Mouse (Mus musculus) limb, embryonic 10.5 days (tissue): ENCODE measurements around the gene Atp8a2. TPM values are rescaled to one million over a fixed set of nuclear protein-coding genes. Genes with fewer than 3 reads are reported as not detected.
A peak's percentile ranks its signal among the peaks of the same experiment; 100 is the strongest.

Experiments used
- DNase-seq: peaks from one replicate; pipeline ENCODE4 v3.0.0-alpha.2; 2017; ENCODE audit warnings: low spot score
- H3K27ac ChIP-seq: fragments of 300-500 bp; sonication (generic); 2 replicates; pipeline ENCODE4 v1.5.1; 2016; ENCODE audit warnings: mild to moderate bottlenecking
- H3K27me3 ChIP-seq: fragments of 300-500 bp; sonication (generic); 2 replicates; pipeline ENCODE4 v1.6.1; 2016; ENCODE audit warnings: low read depth, mild to moderate bottlenecking; ENCODE audit not compliant: poor library complexity, severe bottlenecking
- H3K36me3 ChIP-seq: fragments of 300-500 bp; sonication (generic); 2 replicates; pipeline ENCODE4 v1.6.1; 2016; ENCODE audit warnings: mild to moderate bottlenecking, moderate library complexity
- H3K4me1 ChIP-seq: fragments of 300-500 bp; sonication (generic); 2 replicates; pipeline ENCODE4 v1.6.1; 2016
- H3K4me3 ChIP-seq: fragments of 300-500 bp; sonication (generic); 2 replicates; pipeline ENCODE4 v1.5.1; 2016; ENCODE audit warnings: mild to moderate bottlenecking, moderate library complexity
- H3K9me3 ChIP-seq: fragments of 300-500 bp; sonication (generic); replicated peaks from 2 replicates; pipeline ENCODE4 v1.6.1; 2016; ENCODE audit warnings: mild to moderate bottlenecking
- WGBS: fragments of 180-500 bp; shearing (Covaris S2); methylation state at CpG from one replicate; pipeline ENCODE4 v1.1.7; 2016; 5-methylcytosine and 5-hydroxymethylcytosine counted together
- polyA plus RNA-seq: library from polyadenylated mRNA; unstranded; fragments of >200 nt; fragmentation: Nextera tagmentation; extraction: Ambion mirVana; gene quantifications from 2 replicates; pipeline ENCODE4 v1.2.1, GENCODE M21; 2016

Atp8a2 gene
- polyA plus RNA-seq, 1 experiment from 2014 or later = 2.8 TPM

DNA sequence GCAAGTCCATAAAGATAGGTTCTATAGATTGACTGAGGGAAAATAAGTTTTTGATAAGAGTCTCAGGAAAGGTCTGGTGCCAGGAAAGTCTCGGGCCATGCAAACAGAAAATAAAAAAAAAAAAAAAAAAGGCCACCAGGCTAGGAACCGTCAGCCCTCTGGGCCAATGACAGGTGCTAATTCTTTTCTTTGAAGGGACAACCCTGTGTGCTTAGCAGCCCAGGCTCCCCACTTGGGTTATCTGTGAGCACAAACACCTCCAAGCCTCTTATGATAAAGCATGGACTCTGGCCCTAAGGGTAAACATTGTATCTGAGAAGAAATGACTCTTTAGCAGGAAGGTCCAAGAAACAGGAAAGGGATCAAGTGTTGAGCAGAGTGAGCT is 18.4 kb downstream of the Atp8a2 start:
- WGBS = 39% methylated on average over 2 of the region's 2 CpGs
- H3K4me3 ChIP-seq = no peak overlapping the region
- H3K36me3 ChIP-seq = no peaks in the 10 kb centered on the region
- H3K27ac ChIP-seq = no peak overlapping the region
- DNase-seq = no peak
- H3K4me1 ChIP-seq = peaks cover 22% of the 10 kb centered on the region
- no peaks in the 10 kb centered on the region for H3K9me3 ChIP-seq
- peaks cover 72% of the 10 kb centered on the region for H3K27me3 ChIP-seq

DNA sequence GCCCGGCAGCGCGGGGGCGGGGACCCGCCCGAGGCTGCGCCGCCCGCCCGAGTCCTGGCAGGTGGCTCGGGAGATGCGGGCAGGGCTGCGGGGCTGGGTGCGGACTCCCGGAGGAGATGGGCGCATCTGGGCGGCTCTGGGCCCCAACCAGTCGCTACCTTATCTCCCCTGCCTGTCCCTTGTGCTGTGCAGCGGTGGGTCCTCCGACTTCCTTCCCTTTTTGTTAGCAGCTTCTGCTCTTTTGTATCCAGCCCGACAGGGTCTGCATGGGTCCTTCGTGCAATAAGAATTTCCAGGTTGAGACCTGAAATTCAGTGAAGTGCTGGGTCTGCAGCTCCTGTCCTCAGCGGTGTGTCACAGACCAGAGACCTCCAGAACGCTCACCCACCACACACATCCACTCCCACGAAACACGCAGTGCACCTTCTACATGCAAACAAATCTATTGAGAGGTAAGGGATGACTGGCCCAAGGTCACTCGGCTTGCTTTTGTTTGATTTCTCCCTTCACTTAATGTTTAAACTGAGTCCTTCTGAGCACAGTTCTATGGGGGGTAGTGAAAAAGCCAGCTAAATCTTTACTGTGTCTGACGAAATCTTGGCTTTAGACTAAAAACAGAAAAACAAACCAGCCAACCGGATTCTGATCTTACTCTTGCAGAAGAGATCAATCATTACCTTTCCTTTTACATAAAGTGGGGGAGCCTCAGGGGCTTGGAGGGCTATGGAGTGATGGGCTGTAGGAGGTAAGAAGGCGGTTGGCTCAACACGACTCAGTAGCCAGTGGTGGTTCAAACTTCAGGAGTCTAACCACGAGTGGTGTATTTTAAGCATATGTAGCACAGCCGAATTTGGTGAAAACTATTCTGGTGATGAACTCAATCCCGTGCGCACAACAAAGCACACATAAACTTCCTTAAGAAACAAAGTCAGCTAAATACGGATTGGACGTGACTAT is 19.1 kb downstream of the Atp8a2 start:
- H3K4me1 ChIP-seq = peaks cover 23% of the 10 kb centered on the region
- H3K36me3 ChIP-seq = no peaks in the 10 kb centered on the region
- H3K9me3 ChIP-seq = no peaks in the 10 kb centered on the region
- H3K27ac ChIP-seq = peak overlapping the region; percentile 76
- H3K4me3 ChIP-seq = peak overlapping the region; percentile 78
- H3K27me3 ChIP-seq = peaks cover 72% of the 10 kb centered on the region
- DNase-seq = peak; percentile 56
- 23% methylated on average over 37 of the region's 37 CpGs for WGBS

DNA sequence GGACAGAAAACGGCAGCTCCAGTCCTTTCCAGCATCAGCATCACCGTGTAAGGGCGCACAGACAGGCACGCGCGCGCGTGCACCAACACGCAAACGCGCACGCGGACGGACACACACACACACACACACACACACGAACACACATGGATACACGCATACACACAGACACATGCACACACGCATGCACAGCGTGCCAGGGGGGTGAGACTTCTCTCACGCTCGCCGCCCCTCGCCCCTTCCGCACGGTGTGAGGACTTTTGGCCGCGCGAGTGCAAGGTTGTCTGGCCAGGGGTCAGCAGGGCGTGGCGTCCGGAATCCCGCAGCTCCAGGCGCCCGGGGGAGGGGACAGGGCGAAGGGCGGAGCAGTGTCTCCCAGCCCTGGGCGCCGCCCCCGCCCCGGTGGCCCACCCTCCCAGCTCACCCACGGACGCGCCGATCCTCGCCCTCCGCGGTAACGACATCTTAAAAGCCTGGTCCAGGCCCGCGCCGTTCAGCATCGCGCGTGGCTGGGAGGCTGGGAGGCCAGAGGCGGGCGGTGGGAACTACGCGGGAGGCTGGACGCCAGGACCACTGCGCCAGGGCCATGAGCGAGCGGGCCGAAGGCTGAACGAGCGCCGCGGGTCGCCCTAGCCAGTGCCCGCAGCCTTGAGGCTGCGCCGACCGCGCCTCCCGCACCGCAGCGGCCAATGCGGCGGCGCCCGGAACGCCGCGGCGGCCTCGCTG is 19.9 kb downstream of the Atp8a2 start:
- Histone ChIP-seq H3K36me3 (no peaks in the 10 kb centered on the region), H3K27me3 (peaks cover 72% of the 10 kb centered on the region), H3K9me3 (no peaks in the 10 kb centered on the region), H3K4me3 (peak overlapping the region; percentile 78), H3K4me1 (peaks cover 20% of the 10 kb centered on the region), H3K27ac (peak overlapping the region; percentile 76)
- WGBS = under 1% methylated on average over 84 of the region's 84 CpGs
- DNase-seq = peak; percentile 58

DNA sequence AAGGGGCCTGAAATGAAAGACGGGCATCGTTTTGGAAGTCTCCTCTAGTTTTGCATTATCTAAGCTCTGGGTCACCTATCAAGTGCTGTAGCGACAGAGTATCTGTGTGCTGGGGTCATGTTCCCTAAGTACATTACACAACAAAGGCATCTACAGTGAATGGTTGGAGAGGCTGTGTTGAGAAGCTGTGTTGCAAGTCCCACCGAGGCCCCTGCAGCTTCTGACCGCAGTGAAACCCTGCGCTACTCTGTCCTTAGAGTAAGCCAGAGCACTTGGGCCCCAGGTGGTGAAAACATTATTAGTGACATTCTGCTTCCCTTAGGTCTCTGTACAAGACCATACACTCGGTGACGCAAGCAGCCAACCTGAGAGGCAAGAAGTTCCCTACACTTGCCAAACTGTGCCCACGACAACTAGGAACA is 20.5 kb downstream of the Atp8a2 start:
- DNase-seq = peak; percentile 52
- Histone ChIP-seq H3K9me3 (no peaks in the 10 kb centered on the region), H3K4me3 (peak overlapping the region; percentile 78), H3K27ac (no peak overlapping the region), H3K36me3 (no peaks in the 10 kb centered on the region), H3K4me1 (peaks cover 20% of the 10 kb centered on the region), H3K27me3 (peaks cover 72% of the 10 kb centered on the region)
- 33% methylated on average over 9 of the region's 9 CpGs for WGBS

DNA sequence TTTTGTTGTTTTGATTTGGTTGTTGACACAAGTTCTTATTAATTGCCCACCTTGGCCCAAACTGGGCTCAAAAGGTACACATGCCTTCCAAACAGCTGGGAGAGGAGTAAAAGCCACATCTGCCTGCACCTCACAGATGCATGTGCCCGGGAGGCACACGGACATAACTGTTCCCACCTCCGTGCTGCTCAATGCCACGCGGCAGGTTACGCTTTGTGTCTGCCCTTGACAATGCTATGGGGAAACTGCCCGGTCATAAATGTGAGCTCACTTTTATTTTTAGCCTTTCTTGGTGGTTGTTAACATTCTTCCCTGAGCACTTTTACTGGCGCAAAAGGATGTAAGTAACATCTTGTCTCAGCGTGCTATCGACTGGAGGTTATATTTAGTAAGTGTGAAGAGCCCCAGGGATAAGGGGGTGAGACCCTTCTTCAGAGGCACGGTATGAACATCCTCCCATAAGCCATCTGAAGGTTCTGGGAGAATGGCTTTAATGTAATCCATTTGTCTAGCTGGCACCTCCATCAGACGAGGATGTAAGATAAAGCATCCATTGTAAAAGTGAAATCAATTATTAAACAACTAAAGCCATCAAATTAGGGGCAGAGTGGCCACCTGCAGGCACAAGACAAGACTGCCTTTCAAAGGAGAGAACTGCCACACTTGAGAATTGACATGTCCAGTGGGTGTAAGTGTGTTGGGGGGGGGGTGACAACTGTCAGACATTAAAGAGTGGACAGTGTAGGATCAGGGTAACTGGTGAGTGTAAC is 24.5 kb downstream of the Atp8a2 start:
- no peak for DNase-seq
- no peaks in the 10 kb centered on the region for H3K9me3 ChIP-seq
- H3K27me3 ChIP-seq = peaks cover 38% of the 10 kb centered on the region
- peaks cover 16% of the 10 kb centered on the region for H3K4me1 ChIP-seq
- no peak overlapping the region for H3K4me3 ChIP-seq
- no peak overlapping the region for H3K27ac ChIP-seq
- WGBS = 75% methylated on average over 12 of the region's 12 CpGs
- no peaks in the 10 kb centered on the region for H3K36me3 ChIP-seq

DNA sequence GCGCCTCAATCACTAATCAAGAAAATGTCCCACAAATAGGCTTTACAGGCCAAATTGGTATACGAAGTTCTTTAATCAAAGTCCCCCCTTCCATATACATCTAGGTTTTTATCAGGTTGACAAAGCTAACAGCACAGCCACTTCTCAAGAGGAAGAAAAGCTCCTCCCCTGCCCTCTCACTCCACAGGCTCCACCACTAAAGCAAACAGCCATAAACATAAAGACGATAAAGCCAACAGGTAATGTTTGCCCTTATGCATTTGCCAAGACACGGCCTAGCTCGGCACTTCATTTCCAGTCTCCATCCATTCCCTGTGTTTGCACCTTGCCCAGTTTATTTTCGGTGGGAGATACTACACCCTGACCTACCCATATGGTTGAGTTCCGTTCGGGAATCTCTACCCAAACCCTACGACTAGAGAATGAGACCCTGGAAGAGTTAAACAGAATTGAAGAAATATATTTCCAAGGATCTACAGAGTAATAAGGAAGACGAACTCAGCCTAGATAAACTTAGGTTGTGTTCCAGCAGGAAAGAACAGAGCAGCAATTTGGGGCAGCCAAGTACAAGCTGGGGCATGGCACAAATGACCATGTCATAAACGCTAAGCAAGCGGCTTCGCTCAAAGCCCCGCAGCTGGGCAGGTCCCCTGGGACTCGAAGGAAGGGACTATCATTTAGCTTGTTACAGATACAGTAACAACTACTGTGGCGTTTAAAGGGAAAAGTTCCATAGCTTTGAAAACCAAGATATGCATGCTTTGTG is 26.0 kb downstream of the Atp8a2 start:
- H3K27ac ChIP-seq = no peak overlapping the region
- H3K36me3 ChIP-seq = no peaks in the 10 kb centered on the region
- no peak for DNase-seq
- no peak overlapping the region for H3K4me3 ChIP-seq
- H3K27me3 ChIP-seq = peaks cover 24% of the 10 kb centered on the region
- 0 out of 2 replicates have a peak, but pooled peaks cover 5% of the 10 kb centered on the region for H3K4me1 ChIP-seq
- WGBS = 71% methylated on average over 16 of the region's 16 CpGs
- no peaks in the 10 kb centered on the region for H3K9me3 ChIP-seq

DNA sequence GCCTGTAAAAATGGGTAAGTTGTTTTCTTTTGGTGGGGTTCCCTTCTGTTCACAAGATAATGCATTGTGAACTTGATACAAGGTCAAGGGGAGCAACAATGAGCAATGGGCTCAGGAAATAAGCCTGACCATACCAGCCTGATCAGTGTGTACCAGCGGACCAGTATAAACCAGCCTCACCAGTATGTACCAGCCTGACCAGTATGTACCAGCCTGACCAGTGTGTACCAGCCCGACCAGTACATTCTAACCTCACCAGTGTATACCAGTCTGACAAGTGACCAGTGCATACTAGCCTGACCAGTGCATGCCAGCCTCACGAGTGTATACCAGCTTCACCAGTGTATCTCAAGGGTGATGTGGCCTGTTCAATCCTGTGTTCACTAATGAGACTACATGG is 33.6 kb downstream of the Atp8a2 start:
- no peaks in the 10 kb centered on the region for H3K27me3 ChIP-seq
- DNase-seq = no peak
- H3K4me1 ChIP-seq = no peaks in the 10 kb centered on the region
- no peak overlapping the region for H3K4me3 ChIP-seq
- WGBS = 95% methylated on average over 3 of the region's 3 CpGs
- no peaks in the 10 kb centered on the region for H3K9me3 ChIP-seq
- no peaks in the 10 kb centered on the region for H3K36me3 ChIP-seq
- no peak overlapping the region for H3K27ac ChIP-seq

DNA sequence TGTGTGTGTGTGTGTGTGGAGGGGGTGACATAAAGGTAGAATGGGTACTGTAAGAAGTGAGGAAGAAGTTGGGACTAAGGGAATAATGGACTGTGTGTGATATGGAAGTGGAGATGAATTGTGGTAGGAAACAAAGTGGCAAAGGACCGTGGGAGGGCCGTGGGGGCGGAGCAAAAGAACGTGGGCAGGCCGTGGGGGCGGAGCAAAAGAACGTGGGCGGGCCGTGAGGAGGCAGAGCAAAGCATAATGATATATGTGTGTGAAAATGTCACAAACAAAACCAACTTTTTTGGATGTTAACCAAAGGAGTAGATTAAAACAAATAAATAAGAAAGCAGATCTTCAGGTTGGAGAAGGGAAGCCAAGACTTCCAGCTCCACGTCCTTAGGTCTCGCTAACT is 44.6 kb downstream of the Atp8a2 start:
- no peaks in the 10 kb centered on the region for H3K9me3 ChIP-seq
- H3K27me3 ChIP-seq = no peaks in the 10 kb centered on the region
- no peak overlapping the region for H3K4me3 ChIP-seq
- no peak for DNase-seq
- no peaks in the 10 kb centered on the region for H3K4me1 ChIP-seq
- 87% methylated on average over 11 of the region's 11 CpGs for WGBS
- no peak overlapping the region for H3K27ac ChIP-seq
- H3K36me3 ChIP-seq = no peaks in the 10 kb centered on the region

DNA sequence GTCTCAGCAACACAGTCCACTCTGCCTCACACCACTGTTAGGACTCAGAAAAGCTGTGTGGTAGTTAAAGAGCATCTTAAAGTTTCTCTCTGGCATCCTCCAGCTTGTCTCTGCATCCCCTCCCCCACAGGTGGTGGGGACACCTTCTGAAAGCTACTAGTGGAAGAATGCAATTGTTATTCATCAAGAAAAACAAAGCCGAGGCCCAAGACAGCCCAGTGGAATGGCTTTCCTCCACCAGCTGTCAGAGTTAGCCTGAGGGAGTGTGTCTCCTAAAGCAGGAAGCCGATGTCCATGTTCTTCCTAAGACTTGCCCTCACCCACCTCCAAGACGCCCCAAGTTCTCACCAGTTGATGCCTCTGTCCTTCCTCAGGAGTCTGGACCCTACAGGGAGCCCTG is 48.1 kb downstream of the Atp8a2 start:
- DNase-seq = no peak
- Histone ChIP-seq H3K27me3 (no peaks in the 10 kb centered on the region), H3K4me1 (no peaks in the 10 kb centered on the region), H3K4me3 (no peak overlapping the region), H3K36me3 (no peaks in the 10 kb centered on the region), H3K27ac (no peak overlapping the region), H3K9me3 (no peaks in the 10 kb centered on the region)
- 40% methylated on average over 3 of the region's 3 CpGs for WGBS

DNA sequence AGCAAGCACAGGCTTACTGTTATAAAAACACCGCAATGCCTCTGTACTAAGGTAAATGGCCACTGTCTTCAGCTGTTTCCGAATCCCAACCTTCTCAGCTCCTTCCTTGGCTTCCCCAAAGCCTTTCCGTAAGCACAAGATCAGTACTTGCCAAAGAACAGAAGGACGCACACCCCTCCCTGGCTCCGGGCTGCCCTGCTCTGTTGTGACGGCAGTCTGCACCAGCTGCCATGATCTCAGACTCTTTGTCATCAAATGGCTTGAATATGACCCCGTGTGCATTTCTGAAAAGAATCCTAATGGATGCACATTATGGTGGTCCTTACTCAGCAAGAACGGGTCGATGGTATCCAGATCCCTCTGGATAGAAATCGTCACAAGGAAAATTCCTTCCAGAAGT is 53.7 kb downstream of the Atp8a2 start:
- H3K9me3 ChIP-seq = no peaks in the 10 kb centered on the region
- no peaks in the 10 kb centered on the region for H3K36me3 ChIP-seq
- H3K27ac ChIP-seq = no peak overlapping the region
- no peaks in the 10 kb centered on the region for H3K4me1 ChIP-seq
- DNase-seq = no peak
- no peaks in the 10 kb centered on the region for H3K27me3 ChIP-seq
- whole genome bisulfite sequencing = 88% methylated on average over 10 of the region's 10 CpGs
- H3K4me3 ChIP-seq = no peak overlapping the region

DNA sequence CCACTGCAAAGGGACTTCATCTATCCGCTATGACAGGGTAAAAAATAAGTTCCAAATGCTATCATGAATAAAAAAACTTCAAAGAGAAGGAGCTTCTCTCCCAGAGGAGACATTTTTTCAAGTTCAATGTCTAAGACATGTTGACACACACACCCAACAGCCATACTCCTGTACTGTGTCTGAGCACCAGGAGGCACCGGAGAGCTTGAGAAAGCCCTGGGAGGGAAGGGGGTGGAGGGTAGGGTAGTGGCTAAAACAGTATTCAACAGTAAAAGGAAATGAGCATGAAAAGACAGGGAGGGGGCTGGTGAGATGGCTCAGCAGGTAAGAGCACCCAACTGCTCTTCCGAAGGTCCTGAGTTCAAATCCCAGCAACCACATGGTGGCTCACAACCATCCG is 58.6 kb downstream of the Atp8a2 start:
- H3K9me3 ChIP-seq = no peaks in the 10 kb centered on the region
- H3K4me3 ChIP-seq = no peak overlapping the region
- DNase-seq = no peak
- H3K4me1 ChIP-seq = no peaks in the 10 kb centered on the region
- H3K36me3 ChIP-seq = no peaks in the 10 kb centered on the region
- WGBS = 87% methylated on average over 4 of the region's 4 CpGs
- no peak overlapping the region for H3K27ac ChIP-seq
- no peaks in the 10 kb centered on the region for H3K27me3 ChIP-seq

DNA sequence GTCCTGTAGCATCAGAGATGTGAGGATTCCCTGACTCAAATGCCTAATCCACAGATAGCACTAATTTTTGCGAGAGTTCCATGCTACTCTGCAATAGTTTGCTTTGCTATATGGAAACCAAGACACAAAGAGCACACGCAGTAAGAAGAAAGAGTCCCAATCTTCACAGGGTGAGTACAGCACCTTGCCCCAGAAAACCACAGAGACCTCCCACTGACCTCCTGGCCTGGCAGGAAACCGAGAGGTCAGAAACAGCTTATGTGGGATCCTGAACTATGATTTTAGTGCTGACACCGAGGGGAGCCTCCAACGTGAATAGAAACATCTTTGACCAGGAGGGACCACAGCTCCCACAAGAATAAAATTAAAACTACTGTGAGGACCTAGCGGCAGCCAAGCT is 59.2 kb downstream of the Atp8a2 start:
- Histone ChIP-seq H3K4me1 (no peaks in the 10 kb centered on the region), H3K4me3 (no peak overlapping the region), H3K27me3 (no peaks in the 10 kb centered on the region), H3K9me3 (no peaks in the 10 kb centered on the region), H3K36me3 (no peaks in the 10 kb centered on the region), H3K27ac (no peak overlapping the region)
- WGBS = 82% methylated on average over 6 of the region's 6 CpGs
- no peak for DNase-seq
